Mouse (Mus musculus) neural tube, embryonic 10.5 days (tissue): ENCODE results near the gene Zfp526.
"Not testable (repeated sequence)": the region's sequence is repeated elsewhere in the genome, so short reads cannot be mapped to it uniquely, and the experiment has no call there.

ENCODE experiments used
- DNase-seq: peaks from one replicate; pipeline ENCODE4 v3.0.0-alpha.2; 2017; ENCODE audit warnings: low spot score; ENCODE audit errors: extremely low spot score

Zfp526 gene

DNA sequence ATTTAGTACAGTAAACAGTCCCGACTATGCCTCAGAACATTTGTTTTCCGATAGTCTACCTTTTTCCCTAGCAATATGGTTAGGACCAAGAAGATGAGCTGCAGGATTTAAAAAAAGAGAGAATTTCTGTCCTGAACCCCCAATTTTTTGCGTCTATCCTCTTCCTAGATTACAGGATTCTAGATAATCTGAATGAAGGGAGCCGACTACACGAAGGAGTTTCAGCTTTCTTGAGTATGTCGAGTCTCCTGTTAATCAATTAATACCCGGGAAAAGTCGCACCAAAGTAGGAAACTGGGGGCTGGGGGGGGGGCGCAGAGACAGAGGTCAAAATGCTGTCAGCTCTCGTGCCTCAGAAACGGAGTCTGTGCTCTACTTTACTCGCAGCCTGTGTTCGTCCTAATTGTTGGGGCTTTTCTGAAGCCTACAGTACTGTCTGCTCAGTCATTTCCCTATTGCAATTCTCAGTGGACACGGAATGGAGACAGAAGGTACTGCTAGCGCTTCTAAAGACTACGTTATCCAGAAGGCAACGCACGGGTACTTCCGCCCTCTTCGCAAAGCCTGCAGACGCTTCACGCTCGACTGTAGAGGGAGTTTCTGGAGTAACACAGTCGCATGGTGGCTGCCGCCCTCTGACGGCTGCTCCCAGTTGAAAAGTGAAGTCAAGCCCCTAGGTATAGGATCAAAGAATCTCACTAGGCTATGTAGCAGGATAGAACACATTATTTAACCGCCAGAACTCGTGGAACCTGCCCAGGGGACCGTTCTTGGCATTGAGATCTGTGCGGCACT lies 17.8 kb downstream of the Zfp526 start:
- peak; percentile 75 for DNase-seq

DNA sequence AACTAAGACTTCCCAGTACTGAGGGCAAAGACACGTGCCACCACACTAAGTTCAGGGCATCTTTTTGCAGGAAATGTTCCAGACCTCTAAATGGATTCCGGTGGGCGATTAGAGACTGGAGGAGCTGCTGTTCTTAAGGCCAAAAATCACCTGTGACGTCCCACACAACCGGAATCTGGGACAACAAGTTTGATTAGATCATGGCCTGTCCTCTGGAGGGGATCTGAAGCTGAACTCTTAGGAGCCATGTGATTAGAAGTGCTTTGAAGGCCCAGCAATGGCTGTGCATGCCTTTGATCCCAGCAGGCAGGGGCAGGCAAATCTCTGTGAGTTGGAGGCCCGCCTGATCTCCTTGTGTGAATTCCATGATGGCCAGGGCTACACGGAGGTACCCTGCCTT lies 19.4 kb downstream of the Zfp526 start:
- DNase-seq = no peak

DNA sequence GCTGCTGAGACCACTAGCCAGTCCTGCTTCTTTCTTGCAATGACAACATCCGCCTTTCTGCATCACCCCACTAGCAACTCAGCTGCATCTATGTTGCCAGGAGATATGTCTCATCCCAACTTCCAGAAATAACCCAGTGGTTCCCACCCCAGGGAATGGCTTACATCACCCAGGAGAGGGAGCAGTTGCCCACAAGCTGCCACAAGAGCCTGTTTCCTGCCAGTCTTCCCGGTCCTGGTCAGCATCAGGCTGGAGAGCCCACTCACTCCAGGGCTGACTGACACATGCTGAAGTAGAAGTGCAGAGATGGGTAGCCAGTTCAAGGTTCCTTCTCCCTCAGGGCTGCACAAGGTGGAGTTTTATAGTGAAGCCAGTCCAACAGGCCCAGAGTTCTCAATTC lies 19.8 kb downstream of the Zfp526 start:
- DNase-seq = peak; percentile 34

DNA sequence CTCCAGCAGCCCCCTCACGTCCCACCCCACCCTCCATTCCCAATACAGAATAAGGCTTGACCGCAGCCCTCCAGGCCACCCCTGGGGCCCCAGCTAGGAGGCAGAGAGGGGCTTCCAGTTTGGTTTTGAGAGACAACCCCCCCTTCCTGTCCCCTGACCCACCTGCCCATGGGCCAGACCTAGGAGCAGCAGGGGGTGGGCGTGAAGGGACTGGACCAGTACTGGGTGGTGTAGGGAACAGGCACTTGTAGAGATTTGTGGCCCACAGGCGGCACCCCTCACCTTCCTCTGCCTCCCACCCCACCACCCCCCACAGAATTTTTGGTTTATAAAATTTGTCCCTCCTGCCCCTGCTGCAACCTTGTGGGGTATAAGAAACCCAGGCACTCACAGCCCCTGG lies 22.1 kb downstream of the Zfp526 start:
- DNase-seq = no peak

DNA sequence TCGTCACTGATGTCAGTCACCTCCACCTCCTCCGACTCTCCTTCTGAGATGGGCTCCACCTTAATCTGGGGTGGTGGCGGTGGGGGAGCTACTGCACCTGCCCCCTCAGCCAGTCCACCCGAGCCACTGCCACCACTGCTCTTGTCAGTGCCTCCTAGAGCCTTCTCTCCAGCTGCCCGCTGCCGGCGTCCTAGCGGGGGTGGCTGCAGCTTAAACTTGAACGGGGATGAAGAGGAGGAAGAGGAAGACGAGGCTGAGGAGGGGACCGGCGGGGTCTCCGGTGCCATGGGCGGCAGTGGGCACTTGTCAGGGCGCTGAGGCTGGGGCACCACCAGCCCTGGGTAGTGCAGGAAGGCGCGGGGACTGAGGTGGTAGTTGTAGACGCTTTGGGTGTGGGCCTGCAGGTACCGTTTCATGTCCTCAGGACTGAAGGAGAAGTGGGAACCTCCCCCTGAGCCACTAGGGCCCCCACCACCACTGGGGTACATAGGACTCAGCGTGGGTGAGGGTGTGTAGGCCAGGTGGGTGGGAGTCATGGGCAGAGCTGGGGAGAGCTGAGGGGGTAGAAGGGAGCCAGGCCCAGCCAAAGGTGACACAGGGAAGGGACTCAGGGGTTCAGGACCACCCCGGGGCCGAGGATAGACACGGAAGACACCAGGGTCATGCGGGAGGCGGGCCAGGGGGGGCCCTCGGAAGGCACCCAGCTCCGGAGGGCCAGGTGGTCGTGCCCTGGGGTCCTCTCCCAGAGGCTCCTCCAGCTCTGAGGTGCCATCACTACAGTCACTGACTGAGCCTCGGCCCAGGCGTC lies 23.5 kb downstream of the Zfp526 start:
- DNase-seq = no peak

DNA sequence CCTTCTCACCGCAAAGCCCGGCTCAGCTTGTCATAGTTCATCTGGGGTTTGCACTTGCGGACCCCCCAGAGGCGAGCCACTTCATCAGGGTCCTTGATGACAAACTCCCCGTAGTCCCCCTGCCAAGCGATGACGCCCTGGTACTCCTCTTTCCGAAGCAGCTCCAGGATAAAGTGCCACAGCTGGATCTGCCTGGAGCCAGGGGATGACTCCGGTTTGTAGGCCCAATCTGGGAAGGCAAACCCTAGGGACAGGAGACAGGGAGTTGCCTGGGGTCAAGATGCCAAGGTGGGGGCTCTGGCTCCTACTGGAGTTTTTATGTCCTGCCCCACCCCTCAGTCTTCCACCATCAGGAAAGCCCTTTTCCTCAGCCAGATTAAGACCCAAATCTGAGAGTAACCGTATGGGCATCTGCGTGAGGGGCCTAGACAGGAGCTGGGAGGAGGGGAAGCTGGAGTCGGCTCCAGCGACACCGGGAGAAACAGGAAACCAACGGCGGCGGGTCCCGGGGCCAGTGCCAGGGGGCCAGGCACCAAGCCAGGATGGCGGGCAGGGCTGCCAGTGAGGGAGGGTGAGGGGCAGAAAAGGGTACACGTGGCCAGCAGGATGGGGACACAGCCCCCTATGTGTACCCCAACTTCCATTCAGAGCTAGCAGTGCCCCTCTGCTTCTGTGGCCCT lies 25.0 kb downstream of the Zfp526 start:
- no peak for DNase-seq

DNA sequence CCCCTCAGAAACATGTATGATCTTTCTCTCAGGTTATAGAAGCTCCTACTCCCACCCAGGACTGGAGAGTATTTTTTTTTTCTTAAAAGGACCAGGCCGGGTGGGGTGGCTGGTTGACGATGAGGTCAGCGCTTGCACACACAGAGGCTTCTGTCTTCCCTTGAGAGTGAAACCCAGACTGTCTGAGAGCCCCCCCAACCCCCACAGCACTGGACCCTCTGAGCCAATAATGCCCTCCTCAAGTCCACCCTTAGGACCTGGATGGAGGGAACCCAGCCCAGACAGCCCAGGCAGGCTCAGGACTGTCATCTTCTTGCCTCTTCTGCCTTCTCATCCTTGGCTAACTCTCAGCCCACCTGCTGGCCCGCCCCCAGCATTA lies 25.5 kb downstream of the Zfp526 start:
- DNase-seq = no peak

DNA sequence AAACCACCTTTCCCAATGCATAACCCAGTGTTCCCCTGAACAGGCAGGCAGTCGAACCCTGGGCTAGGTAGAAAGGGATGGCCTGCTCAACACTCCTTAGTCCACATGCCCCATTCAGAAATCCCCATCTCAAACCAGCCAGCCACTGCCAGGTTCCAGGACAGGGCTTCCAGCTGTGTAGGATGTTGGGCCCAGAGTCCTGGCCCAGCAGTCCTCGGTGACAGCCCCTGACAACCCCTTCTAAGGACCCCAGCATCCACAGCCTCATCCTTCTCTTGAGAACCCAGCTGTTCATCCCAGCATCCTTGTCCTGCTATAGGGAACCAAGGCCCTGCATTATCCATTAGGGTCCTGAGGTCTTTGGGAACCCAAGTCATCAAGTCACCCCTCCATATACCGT lies 26.3 kb downstream of the Zfp526 start:
- DNase-seq = no peak

DNA sequence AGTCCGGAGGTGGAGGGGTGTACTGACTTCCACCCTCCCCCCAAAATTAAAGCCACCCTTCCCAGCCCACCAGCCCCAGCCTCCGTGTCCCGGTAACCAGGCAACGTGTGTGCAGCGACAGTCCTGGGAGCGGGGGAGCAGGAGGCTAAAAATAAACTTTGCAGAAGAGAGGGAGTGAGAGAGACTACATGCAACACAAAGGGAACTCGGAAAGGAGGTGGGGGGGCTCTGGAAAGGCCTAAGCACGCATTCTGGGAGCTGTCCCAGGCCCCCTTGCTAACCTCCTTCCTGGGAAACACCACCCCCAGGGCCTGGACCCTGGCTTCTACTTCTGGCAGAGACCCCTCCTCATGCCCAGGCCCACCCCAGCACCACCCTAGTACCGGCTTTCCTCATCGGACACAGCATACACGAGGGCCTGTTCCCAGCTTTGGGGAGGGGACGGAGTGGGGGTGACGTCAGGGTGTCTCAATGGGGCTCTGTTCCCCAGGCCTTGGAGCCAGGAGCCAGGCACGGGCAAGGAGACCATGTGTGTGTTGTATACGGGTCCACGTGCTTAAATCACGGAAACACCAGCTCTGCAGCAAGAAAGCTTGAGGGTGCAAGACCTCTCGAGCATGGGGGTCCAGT lies 26.9 kb downstream of the Zfp526 start:
- DNase-seq = peak; percentile 54

DNA sequence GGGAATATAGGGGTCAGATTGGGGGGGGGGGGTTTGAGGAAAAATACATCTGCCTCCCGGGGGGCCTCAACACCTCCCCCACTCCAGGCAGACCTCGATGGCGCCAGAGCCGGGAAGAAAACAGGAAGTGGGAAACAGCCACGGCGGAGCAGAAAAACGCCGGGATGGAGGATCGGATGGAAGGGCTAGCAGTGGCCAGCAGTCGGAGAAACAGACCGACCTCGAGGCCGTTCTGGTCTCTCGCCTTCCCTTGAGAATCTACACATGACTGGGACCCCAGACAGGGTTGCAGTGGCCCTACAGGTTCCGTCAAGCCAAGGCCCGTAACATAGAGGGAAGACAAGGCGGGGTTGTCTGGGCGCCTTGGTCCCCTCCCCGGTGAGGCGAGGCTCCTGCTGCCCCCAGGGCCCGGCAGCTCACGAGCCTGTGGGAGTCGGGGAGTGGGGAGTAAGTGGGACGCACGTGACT lies 27.7 kb downstream of the Zfp526 start:
- no peak for DNase-seq

DNA sequence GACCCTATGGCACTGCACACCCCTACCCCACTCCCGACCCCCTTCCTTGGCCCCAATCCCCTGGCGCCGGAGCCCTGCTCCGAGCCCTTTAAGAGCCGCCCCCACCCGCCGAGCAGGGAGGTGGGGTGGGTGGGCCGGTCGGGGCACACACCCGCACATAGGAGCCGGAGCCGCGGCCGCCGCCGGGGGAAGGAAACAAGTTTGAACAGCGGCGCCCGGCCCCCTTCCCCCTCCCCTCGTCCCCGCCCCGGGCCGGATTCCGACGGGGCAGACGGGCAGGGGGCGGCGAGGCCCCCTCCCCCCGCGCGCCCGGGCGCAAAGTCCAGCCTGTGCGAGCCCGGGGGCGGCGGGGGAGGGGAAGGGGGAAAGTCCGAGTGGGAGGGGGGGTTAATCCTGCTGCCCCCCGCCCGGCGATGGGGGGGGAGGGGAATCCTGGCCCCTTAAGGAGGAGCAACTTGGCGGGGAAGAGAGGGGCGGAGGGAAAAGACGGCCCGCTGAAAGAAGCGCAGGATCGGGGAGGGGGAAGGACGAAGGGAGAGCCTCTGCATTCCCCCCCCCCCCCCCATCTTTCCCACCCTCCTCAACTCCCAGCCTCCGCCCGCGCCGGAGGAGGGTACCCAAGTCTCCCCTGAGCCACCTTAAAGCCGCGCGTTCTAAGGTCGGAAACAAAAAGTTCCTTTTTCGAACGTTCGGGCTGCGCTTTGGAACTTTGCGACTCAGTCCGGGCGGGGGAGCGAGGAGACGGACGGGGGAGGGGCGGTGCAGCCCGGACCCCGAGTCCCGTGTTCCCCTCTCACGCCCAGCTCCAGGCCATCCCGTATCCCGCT lies 28.3 kb downstream of the Zfp526 start:
- DNase-seq = peak; percentile 89

DNA sequence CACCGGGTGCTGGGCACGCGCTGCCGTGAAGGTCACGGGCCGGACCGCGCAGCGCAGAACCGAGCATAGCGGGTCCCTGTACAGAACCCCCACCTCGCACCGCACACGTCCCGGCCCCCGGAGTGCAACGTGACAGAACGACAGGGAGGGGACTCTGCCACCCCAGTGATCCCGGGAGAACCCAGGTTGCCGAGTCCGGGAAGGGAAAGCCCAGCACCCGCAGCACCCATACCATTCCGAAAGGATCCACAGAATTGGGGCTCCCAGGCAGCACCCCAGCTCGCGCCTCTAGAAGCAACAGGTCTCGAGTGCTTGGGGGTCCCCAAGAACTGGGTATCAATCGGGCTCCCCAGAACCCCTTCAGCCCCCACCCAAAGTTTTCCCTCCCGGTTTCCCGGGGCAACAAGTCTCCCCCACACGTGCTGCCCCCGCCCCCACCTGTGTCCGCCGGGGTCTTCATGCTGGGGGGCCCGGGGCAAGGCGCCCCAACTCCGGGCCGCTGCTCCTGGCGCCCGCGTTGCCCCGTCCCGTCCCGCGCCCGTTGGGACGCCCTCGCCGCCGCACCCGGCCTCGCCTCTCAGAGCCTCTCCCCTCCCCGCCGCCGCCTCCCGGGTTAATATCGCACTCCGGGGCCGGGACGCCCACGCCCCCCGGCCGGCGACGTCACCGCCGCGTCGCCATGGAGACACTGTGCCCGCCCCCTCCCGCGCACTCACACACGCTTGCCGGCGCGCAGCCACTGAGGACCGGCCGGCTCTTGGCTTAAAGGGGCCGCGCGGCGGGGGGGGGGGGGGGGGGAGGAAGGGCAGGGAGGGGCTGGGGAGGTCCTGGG lies 29.1 kb downstream of the Zfp526 start, which contains the start of gene Erf:
Gene Erf, minus strand, starts transcription at position 621 of the 832 bp plus-strand sequence.
- peak; percentile 98 for DNase-seq

DNA sequence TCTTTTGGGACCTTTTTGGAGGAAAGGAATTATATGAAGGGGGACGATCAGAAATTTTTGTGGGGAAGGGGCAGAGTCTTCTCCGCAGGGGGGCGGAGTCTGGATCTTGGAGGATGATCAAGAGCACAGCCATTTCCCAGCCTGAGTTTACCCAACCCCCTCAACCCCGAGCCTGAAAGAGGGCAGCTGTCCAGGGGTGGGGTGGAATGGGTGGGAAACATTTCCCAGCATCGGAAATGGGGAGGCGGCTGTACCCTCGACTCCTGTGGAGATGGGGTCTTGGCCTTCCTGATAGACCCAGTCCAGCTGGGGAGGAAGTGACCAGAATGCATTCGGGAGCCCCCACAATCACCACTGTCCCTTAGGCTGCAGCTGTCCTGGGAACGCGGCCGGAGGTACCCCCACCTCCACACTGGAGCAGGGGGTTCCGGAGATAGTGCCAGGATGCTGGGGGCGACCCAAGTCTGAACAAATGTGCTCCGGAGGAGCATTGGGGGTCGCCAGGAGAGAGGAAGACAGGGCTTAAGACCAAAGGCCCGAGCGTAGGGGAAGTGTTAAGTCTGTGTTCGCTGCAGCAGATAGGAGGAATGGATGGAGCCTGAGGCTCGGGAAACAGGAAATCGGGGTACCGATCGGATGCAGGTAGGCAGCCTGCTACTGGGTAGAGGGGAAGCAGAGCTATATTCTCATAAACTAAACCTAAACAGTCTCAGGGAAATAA lies 30.0 kb downstream of the Zfp526 start:
- peak; percentile 78 for DNase-seq

DNA sequence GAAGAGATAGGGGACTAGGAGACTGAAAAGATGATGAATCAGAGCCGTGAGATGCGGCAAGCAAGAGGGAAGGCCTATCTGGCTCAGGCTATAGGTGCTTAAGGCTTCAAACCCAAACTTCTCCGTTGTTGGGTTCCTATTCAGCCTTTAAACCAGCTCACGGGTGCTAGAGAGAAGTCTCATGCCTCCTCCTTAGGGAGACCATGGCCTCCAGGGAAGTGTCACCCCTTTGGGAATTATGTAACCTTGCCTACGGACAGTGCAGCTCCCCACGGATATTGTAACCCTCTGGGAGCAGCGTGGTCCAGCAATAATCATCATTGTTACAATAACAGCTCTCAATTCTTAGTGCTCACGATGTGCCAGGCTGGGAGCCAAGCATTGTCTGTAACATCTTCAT lies 30.6 kb downstream of the Zfp526 start:
- DNase-seq = no peak

DNA sequence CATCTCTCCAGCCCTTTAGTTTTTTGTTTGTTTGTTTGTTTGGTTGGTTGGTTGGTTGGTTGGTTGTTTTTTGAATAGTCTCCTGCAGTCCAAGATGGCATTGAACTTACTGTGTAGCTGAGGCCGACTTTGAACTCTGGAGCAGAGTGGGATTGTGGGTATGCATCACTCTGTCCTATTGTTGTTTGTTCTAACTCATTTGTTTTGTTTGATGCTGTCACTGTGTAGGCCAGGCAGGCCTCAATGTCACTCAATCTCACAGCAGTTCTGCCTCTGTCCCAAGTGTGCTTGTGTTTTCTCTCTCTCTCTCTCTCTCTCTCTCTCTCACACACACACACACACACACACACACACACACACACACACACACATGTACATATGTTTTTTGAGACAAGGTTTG lies 40.7 kb downstream of the Zfp526 start:
- DNase-seq = no peak

DNA sequence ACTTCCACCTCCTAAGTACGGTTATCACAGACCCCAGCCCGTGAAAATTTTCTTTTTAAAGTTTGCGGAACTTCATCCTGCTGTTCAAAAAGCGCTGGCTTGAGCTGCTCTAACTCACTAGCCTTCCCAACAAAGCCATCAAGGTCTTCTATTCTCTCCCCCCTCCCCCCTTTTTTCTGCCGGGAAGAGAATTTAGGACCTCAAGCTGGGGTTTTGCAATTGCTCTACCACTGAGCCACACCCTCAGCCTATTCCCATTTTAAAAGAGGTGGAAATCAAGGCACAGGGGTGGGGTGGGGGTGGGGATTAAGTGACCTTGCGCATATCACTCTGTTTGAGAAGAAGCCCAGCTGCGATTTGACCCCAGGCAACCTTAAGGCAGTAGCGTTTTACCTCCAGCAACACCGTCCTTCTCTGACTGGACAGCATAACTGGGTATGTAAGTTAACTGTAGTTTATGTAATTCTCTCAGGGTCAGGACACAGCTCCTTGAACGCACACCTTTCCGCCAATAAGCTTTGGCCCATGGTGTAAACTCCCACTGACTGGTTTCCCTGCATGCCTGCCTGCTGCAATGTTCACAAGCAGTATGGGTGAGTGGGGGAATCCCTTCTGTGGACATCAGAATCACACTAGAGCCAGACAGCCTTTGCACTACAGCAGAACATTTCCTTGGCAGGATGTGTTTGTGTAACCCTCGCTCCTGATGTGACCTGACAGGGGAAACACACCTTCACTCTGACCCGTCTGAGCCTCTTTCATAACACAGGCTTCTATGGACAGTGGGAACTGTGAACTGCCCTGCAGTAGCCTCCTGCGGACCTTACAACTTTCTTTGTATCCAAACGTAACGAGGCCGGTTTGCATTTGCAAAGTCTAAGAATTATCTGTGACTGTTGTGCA lies 43.0 kb downstream of the Zfp526 start:
- no peak for DNase-seq

DNA sequence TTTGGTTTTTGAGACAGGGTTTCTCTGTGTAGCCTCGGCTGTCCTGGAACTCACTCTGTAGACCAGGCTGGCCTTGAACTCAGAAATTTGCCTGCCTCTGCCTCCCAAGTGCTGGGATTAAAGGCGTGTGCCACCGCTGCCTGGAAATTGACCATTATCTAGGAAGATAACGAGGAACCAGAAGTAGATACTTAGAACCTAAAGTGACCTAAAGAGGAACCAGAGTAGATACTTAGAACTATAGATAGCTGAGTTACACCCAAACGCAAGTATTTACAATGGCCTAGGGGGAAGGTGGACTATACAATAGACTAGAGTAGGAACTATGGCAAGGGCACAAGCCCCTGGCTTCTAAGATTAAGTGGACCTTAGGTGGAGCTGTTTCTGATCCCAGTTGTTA lies 44.5 kb downstream of the Zfp526 start:
- not testable (repeated sequence) for DNase-seq
